Mouse (Mus musculus) layer of hippocampus, adult 9-11 months (tissue): ENCODE results near the gene Aox2.

Source experiments
- DNase-seq: peaks from one replicate; pipeline ENCODE4 v3.0.0; 2022

Aox2 gene

DNA sequence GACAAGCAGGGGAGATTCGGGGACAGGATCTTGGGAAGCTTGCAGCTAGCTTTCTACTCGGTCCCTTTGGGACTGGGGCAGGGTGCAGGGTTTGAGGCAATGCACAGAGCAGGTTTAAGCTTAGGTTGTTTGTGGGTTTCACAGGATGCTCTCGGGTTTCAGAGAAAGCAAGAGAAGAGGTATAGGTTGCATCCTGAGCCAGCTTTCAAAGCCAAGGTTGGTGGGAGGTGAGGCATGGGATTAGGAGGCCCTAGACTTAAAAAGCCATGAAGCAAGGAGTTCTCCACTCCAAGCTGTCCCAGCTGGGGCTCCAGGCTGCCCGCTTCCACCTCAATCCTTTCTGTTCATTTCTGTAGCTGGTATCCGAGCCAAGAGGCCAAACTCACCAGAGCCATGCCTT is at the start of gene Aox2:
Aox2 (plus strand) TSS at position 301 of the 400 bp plus-strand sequence.
- no peak for DNase-seq

DNA sequence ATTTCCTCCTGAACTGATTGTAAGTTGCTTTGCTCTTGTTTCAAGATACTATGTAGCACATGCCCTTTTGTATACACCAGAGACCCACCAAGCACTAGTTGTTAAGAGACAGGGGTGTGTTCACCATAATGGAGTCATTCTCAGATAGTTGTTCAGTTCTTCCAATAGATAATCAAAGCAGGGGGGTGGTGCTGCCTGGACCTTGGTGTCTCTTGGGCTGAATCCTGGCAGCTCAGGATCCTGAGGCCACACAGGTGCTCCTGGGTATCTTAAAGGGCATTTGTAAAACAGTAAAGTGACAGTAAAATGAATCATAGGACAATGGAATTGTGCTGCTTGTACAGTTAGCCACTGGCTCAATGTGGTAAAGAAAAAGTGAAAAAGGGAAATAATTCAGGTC is 49.2 kb upstream of the Aox2 start:
- no peak for DNase-seq

DNA sequence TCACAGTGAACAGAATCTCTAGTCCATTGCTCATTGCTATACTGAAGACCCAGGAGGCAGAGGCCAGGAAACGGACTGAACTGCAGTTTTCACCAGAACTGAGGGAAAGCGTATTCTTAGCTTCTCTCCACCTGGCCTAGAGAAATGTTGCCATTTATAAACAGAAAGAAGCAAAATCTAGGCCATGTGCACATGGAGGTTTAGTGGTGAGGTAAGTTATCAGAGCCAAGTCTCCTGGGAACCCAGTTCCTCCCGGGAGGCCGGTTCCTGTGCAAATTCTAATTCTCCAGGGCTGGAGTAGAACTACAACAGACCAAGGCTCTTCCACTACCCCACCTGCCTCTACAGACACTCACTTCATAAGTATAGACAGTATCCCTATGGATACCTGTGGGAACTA is 48.4 kb upstream of the Aox2 start:
- no peak for DNase-seq

DNA sequence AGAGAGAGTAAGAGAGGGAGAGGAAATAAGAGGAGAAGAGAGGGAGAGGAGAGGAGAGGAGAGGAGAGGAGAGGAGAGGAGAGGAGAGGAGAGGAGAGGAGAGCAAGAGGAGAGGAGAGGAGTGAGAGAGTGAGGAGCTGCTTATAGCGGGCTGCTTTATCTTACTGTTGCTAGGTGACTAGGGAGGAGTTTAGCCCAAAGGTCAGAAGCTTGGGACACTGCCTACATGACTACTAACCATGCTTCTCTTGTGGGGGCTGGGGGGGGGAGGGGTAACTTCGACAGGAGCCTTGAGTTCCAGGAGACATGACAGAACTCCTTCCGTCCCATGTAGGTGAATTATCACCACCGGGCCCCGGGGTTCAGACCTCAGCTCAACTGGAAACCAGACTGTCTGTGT is 47.6 kb upstream of the Aox2 start:
- DNase-seq = no peak

DNA sequence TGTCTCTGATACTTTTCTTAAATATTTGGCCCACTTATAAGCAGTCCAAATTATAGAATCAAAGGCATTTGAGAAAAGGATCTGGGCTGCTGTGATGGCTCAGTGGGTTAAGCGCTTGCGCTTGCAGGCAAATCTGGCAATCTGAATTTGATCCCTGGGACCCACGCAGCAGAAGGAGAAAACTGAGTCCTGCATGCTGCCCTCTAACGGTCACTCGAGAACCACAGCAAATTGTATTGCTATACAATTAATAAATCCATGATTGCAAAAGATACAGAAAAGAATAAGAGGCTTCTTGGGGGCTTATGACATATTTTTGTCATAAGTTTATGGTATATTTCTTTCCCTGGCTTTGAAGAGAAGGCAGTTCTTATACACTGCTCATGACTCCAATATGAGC is 42.7 kb upstream of the Aox2 start:
- no peak for DNase-seq

DNA sequence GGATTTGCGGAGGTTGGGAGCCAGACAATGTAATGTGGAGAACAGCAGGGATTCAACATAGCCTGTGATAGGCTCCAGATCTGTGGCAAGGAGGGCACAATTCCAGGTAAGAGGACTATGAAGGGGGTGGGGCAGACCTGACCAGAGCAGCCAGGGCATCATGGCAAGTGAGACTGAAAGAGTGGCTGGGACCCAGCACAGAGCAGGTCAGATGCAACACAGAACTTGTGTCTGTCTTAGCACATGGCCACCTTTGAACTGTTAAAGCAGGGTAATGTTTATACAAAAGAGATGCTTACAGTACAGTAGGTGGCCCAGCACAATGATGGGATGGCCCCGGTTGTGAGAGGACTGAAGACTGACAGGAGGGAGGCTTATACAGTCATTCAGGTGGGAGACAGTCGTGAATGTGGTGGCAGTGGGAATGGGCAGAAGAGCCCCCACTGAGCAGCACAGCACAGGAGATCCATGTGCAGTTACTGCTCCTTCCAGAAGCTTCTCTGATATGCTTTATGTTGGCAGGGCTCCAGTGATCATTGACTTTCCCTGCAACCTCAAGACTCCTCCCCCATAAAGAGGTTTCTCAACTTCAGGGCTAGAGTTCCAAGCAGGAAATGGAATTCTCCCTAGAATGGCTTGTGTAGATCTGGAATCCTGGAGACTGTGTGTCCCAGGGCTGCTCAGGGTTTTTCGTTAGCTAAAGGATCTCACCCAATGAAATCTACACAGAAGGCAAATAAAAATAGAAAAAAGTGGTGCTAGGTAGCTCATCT is 40.4 kb upstream of the Aox2 start:
- DNase-seq = no peak

DNA sequence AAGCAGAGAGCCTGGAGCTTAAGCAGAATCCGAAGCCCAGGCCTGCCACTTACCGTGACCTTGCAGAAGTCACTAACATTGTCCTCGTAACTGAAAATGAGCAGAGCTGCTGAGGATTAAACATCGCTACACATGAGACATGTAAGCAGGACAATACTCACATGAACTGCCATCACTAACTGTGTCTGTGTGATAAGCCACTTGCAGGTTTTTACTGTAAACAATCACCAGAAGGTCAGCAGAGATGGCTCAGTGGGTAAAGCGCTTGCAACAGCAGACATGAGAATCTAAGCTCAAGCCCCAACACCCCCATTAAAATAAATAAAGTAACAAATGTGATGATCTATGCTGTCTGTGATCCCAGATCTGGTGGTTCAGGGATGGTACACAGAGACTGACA is 39.7 kb upstream of the Aox2 start:
- no peak for DNase-seq

DNA sequence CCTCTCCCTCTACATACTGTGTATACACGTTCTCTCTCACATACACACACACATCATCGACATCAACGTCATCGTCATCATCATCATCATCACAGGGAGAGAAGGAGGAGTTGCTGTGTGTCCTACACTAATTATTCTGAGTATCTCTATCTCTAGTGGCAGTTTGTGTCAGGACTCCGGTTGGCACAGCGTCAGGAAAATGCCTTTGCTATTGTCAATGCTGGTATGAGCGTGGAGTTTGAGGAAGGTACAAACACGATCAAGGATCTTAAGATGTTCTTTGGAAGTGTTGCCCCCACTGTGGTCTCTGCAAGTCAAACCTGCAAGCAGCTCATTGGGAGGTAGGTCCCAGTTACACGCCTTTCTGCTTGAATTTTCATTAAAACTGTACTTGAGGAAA is 39.2 kb upstream of the Aox2 start:
- DNase-seq = no peak

DNA sequence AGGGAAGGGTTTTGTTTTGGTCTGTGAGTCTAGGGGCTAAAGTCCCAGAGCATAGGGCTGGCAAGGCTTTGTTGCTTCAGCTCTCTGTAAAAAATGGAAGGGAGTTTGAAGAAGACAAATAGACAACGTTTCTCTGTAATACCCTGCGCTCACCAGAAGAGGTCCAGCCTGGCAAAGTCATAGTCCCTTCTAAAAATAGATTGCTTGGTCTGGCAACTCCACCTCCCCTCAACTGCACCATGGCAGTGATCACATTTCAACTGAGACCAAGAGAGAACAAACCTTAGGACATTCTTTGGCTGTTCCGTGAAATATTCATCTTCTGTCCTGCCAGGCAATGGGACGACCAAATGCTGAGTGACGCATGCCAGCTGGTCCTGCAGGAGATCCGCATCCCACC is 37.8 kb upstream of the Aox2 start:
- DNase-seq = no peak

DNA sequence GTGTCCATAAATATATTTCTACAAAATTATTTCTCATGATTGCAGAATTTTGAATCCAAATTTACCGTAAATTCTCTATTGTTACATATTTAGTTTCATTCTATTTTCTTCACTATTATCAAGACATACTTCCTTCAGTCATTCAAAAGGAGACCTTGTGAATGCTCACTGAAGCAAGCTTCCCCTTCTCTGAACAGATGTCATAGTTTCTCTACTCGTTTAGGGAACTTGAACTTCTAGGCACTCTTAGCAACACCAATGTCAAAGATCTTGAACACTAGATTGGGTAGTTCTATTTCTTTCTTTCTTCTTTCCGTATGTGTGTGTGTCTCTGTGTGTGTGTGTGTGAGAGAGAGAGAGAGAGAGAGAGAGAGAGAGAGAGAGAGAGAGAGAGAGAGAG is 33.6 kb upstream of the Aox2 start:
- no peak for DNase-seq

DNA sequence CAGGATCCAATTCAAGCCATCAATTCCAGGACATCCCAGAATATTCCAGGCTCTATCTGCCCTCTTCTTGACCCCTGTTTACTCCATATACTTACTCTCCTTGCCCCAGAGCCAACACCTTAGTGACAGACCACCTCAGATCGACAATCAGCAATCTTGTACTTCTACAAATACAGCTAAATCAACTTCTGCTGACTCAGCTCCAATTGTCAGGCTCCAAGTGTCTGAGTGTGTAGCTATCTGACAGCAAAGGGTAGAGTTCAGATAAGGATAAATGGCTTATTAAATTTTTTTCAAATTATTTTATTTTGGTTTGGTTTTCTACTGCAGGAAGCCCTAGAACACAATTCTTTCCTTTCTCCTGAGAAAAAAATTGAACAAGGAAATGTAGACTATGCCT is 29.6 kb upstream of the Aox2 start:
- no peak for DNase-seq

DNA sequence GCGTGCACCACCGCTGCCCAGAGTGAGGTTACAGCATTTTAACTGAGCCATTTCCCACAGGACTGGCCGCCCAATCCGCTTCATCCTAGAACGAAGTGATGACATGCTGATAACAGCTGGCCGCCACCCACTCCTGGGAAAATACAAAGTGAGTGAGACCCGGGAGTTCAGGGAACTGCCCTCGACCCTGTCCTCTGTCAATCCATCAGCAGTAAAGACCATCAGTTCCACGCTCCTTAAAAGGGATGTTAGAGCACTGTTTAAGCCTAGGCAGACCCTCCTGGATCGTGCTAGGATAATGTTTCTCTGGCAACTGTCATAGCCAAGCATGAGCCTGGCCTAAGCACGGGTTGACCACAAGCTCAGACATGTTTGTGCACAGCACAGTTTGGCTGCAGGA is 24.7 kb upstream of the Aox2 start:
- DNase-seq = no peak

DNA sequence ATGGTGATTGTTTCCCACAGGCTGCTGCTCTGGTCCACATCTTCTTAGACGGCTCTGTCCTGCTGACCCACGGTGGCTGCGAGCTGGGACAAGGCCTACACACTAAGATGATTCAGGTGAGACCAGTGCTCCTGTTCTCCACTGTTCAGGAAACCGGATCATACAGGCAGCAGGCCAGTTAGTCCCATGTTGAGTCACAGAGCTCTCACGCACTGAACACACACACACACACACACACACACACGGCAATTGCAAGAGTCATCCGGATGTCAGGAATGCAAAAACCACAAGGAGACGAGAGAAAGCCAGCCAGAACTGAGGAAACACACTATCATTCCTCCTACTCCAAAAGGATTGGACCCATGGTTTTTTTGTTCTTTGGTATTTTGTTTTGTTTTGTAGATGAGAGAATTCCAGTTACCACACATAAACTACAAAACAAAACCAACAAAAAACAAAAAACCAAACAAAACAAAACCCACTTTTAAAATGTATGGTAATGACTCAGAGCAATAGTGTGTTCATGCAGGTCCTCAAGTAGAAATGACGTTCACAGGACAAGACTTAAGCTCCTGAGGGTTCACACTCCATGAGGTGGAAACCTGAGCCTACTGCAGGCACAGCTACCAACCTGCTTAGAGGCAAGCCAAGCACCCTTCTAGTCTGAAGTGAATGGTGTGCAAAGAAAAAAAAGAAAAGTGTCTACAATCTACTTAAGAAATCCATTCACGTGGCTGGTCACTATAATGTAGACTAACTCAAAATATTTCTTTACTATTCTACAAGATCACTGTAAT is 20.7 kb upstream of the Aox2 start:
- no peak for DNase-seq

DNA sequence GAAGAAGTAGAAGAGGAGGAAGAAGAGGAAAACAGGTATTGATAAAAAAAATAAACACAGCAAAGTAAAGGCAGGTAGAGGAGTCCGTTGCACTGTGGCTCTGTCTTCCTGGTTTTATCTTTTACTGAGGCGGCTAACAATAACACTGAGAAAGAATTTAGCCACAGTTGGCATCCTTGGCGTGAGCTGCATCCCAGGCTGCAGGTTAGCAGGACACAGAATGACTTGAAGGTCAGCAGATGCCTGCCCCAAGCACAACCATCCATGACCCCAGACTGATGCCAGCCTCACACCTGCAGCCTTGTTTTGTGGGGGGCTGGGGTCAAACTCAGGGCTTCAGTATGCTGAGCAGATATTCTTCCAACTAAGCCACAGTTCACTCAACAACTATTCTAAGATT is 17.8 kb upstream of the Aox2 start:
- no peak for DNase-seq

DNA sequence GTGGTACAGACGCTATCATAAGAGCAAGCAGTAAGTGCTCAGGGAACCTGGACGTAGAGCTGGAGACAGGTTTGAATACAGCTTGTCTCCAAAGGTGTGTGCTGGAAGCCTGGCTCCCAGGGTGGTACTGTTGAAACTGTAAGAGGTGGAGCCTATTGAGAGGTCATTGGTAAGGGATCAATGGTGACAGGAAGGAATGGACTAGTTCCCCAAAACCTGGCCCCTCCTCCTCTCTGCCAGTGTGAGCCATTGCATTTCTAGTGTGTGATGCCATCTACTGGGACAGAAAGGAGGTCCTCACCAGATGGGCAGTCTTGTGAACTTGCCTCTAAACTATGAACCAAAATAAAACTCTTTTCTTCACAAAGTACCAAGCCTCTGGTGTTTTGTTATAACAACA is 9.9 kb upstream of the Aox2 start:
- no peak for DNase-seq

DNA sequence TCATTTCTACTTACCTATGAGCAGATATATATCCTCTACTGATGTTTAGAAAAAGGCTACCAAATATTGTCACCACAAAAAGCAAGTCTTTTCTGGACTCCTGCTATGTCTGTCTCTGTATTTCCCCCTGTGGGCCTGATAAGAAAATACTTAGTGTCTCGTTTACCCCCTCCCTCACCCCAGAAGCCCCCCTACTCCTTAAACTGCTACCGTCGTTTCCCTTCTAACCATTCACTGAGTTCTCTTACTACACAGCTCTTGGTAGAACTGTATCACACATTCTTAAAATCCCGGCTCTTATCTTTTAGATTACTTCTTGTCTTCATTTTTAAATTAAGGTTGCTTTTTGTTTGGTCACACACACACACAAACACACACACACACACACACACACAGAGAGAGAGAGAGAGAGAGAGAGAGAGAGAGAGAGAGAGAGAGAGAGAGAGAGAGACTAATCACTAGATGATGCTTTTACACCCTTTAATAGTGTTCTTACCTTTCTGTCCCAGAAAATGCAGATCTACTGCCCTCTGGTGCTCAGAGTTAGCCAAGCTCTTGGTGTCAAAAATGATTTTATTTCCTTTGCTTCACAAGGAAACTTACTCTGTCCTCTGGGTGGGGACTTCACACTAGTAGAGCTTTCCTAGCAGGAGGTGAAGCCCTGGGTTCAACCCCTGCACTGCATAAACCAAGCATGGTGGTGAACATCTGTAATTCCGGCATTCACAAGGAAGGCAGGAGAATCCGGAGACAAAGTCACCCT is 7.1 kb upstream of the Aox2 start:
- DNase-seq = no peak

DNA sequence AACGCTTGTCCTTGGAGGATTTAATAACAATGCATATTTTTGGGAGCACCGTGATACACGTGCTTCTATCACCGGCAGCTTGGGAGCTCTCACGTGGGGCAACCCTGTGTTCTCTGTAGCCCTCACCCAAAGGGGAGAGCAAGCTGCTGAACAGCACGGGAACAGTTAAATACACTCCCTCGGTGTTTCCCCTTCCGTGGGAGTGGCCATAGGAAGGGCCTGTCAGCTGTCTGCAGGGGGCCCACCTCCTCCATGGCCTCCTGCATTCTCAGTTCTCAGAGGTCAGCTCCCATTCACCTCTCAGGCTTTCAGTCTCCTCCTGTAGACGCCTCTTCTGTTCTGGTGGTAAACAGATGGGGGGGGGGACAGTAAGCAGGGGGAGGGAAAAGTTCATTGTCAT is 2.2 kb upstream of the Aox2 start:
- DNase-seq = no peak

DNA sequence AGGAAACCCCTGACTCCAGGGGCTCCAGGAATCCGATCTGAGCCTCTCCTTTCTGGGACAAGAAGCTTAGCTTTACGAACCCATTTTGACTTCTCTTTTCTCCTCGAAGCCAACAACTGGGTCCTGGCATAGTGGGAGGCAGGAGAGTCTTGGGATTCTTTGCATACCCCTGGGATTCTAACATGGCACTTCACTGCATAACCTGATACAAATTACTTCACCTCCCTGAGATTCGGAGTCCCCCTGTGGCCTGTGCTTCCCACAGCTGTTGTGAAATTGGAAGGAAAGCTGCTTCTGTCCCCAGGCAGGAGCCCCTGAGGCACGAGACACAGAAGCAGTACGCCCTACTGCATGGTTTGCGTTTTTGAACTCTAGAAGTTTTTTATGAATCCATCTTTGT is 387 bp downstream of the Aox2 start:
- DNase-seq = no peak

DNA sequence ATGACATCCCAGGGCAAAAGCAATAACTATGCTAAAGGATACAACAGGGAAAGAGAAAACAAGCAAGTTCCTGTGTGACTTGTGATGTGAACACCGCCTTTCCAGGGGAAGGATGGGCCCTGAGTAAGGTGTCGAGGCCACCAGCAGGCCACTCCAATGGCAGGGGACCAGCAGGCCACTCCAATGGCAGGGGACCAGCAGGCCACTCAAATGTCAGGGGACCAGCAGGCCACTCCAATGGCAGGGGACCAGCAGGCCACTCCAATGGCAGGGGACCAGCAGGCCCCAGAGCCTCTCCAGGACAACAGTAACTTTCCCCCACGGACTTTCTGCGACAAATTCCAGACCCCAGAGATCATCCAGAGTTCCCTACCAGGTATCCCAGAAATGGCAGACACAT is 2.3 kb downstream of the Aox2 start:
- DNase-seq = no peak

DNA sequence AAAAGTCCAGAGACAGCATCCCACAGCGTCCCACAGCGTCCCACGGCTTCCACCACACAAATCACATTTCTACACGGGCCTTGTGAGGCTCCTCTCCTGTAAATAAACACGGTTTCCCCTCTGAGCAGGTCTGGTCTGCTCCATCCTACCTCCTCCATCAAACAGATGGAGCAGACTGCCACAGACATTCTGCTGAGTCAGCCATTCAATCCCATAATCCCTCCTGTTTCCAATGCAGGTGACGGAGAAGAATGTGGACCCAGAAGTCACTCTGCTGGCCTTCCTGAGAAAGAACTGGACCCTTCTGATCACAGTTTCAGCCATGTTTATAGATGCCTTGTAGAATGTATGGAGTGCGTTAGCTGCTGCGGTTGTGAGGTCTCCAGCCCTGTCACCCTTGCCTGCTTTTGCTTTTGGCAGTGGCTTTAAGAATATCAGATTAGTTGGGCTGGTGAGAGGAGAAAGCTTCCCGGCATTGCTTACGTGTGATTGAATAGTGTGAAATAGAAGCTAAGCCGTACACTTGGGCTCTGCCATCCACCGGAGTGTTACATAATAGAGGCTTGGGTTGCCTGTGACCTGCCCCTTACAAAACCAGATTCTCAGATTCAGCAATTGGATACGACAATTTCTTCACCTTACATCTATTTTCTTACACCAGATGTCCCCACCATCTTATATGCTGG is 3.0 kb downstream of the Aox2 start:
- DNase-seq = no peak

DNA sequence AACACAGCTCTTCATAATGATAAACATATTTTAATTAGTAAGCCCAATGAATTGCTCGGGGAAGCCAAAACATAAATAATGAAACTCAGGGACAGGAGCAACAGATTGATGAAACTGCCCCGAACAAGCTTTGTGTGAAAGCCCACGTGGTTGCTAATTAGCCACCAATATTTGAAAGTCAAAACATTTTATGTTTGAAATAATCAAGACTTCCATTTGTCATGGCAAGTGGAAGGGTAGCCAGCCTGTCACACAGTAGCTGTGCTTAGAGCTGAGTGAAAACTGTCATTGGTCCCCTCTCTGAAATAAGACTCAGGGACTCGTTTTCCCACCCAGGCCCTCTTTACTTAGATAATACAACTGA is 3.5 kb downstream of the Aox2 start:
- peak; percentile 27 for DNase-seq

DNA sequence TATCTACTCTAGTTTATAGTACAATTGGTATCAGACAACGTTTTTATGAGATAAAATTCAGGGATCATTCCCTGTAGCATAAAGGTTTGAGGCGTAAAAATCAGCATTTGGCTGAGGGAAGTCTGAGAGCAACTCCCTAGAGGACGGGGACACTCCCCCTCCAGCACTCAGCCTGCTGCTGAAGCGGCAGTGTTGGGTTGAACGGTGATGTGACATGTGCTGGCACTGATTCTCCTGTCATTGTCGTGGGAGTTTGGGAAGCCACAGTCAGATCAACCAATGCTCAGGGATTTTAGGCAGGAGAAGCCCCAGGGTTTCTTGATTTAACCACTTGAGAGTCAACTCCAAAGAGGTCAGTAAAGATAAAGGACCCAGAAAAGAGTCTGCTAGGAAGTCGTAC is 6.4 kb downstream of the Aox2 start:
- DNase-seq = no peak

DNA sequence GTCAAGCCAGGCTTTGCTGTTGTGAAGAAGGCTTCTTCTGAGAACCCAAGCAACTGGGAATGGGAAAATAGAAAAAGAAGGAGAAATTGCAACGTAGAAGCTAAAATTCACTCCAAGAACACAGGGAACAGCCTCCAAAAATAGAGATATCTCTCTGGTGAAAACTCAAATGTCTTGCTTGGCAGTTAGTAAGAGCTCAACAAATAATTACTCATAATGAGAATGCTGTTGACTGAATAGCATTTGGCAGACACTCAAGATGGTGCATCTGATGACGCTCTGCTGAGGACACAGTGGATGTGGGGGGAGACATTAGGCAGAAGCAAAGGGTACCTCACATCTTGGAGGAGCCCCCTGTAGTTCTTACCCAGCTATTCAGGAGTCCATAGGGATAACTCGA is 10.0 kb downstream of the Aox2 start:
- peak; percentile 36 for DNase-seq
